Comparison of ENCODE assay signal across 24 mouse cellular contexts in genomic region chr3:58501961-58502360, GRCm38 (mm10). TPM values are rescaled to one million over a fixed set of nuclear protein-coding genes. Genes with fewer than 3 reads are reported as not detected.
DNase-seq lines count a peak whose midpoint lies in the region; ATAC-seq lines count a peak whose summit lies in the region.
"Had no signal": no experiment of that assay in that cellular context is flagged by ENCODE, and none has a peak within 500 bp of the region (broad histone marks: within the 10 kb centered on the region; RNA-seq: fewer than 3 reads in every experiment).

No protein-coding gene starts in this region.

- no peaks in the 10 kb centered on the region for H3K79me2 ChIP-seq in macrophage (ENCODE audit: inconsistent target)

- peak; percentile 99 for ATAC-seq in granulocyte monocyte progenitor cell, adult 5-6 weeks (replicated peaks; ENCODE audit: poor library complexity, severe bottlenecking)
- ATAC-seq: activated CD4-positive, CD25-positive, alpha-beta regulatory T cell, adult 4 months; midbrain, embryonic 13.5 days; Patski had no signal

- 0% methylated on average over 2 of the region's 2 CpGs for WGBS in macrophage (ENCODE audit: missing documents)

- H3K27ac ChIP-seq in macrophage, result peak overlapping the region; percentile 54
- H3K27ac ChIP-seq: heart, embryonic 13.5 days; hindbrain, embryonic 10.5 days; liver, embryonic 15.5 days; midbrain, embryonic 13.5 days; neural tube, embryonic 15.5 days; stomach, postnatal 0 days had no signal

- DNase-seq in 416B (ENCODE audit: low read depth), result peak; percentile 63
- DNase-seq in B cell, adult 2 months, result peak; percentile 53
- no peak for DNase-seq in frontal cortex, postnatal 36 days (ENCODE audit: low spot score in 2 of 2)
- DNase-seq in left cerebral cortex, adult 18-20 months (ENCODE audit: low spot score in 2 of 2), result no peak
- DNase-seq in lung, postnatal 14 days, result no peak
- DNase-seq in cerebellum, postnatal 14 days, result no peak
- DNase-seq: adrenal gland, postnatal 25 days; cerebellum, postnatal 10 days; gastrocnemius, postnatal 25 days; kidney, adult 18-20 months; kidney, postnatal 4 days; retina, postnatal 1 day; thymus, postnatal 25 days had no signal

- no peak overlapping the region for H3K4me3 ChIP-seq in macrophage (ENCODE audit: inconsistent target)
- H3K4me3 ChIP-seq: heart, embryonic 13.5 days; hindbrain, embryonic 10.5 days; liver, embryonic 15.5 days; midbrain, embryonic 13.5 days; myocyte; neural tube, embryonic 15.5 days had no signal

- H3K36me3 ChIP-seq in macrophage (ENCODE audit: inconsistent target), result no peaks in the 10 kb centered on the region
- H3K36me3 ChIP-seq: heart, embryonic 13.5 days; hindbrain, embryonic 10.5 days; liver, embryonic 15.5 days; midbrain, embryonic 13.5 days; neural tube, embryonic 15.5 days had no signal

RNA-seq across cellular contexts. Expression of gene Eif2a, which starts 23.7 kb away (rescaled TPM):
- 99.7 and 127 TPM in 2 replicates for total RNA-seq in granulocyte monocyte progenitor cell, adult 5-6 weeks (2014; fragmentation: Nextera tagmentation)
- total RNA-seq in granulocyte monocyte progenitor cell, adult 5-6 weeks (2017), result 99.8 and 121 TPM in 2 replicates
- 10 to 100 TPM; 16.0 to 58.2 (median 41.9) TPM for total RNA-seq in macrophage (2018; cell fraction: chromatin; rRNA removed)
- 10 to 100 TPM; 32.8 to 57.1 (median 42.2) TPM for total RNA-seq in macrophage (2018; cell fraction: cytosol; rRNA removed)
- 10 to 100 TPM; 18.6 to 55.1 (median 34.3) TPM for total RNA-seq in macrophage (2018; cell fraction: nucleus; rRNA removed)
- 43.6 to 76.2 TPM (median 51.3 TPM) in 3 replicates for polyA plus RNA-seq in macrophage (2018)
- 10 to 100 TPM; 41.6 to 42.6 TPM for total RNA-seq in left cerebral cortex, adult 18-20 months (2021)

RNA-seq across cellular contexts. Expression of gene Serp1, which starts 23.7 kb away (rescaled TPM):
- total RNA-seq in granulocyte monocyte progenitor cell, adult 5-6 weeks (2014; fragmentation: Nextera tagmentation), result 117 and 128 TPM in 2 replicates
- 140 and 165 TPM in 2 replicates for total RNA-seq in granulocyte monocyte progenitor cell, adult 5-6 weeks (2017)
- 100 to 1,000 TPM in 2 of 26 experiments, 10 to 100 TPM in 23, 1 to 10 TPM in 1; 9.3 to 138 (median 41.8) TPM for total RNA-seq in macrophage (2018; cell fraction: chromatin; rRNA removed)
- 100 to 1,000 TPM; 173 to 535 (median 285) TPM for total RNA-seq in macrophage (2018; cell fraction: cytosol; rRNA removed)
- 100 to 1,000 TPM in 15 of 26 experiments, 10 to 100 TPM in 11; 28.5 to 350 (median 129) TPM for total RNA-seq in macrophage (2018; cell fraction: nucleus; rRNA removed)
- polyA plus RNA-seq in macrophage (2018), result 104 to 207 TPM (median 148 TPM) in 3 replicates
- 10 to 100 TPM; 19.7 to 23.1 TPM for total RNA-seq in left cerebral cortex, adult 18-20 months (2021)

Comparison
In these comparisons a context has a peak if more than half of its experiments do, and no peak if none do; other contexts are left out.
1. DNase-seq: peak in 416B (single experiment) and B cell, adult 2 months (2 of 2); none in frontal cortex, postnatal 36 days (0 of 2), left cerebral cortex, adult 18-20 months (0 of 2), lung, postnatal 14 days (single experiment) and cerebellum, postnatal 14 days (0 of 2).
2. RNA of gene Serp1, which starts 23.7 kb away (total RNA-seq): 117 to 165 TPM in granulocyte monocyte progenitor cell, adult 5-6 weeks; 19.7 to 23.1 TPM in left cerebral cortex, adult 18-20 months; every median in the first group is over 4 times any median in the second.